Mouse (Mus musculus) layer of hippocampus, postnatal 14 days (tissue): ENCODE measurements around the gene Nucks1. TPM values are rescaled to one million over a fixed set of nuclear protein-coding genes. Genes with fewer than 3 reads are reported as not detected.

Experiments
- total RNA-seq, 2 experiments: library from RNA; stranded (reverse); gene quantifications; 2 replicates each; pipeline ENCODE4 v1.2.3; 2021

Gene Nucks1
- total RNA-seq, 2 experiments from 2014 or later: 154 to 165 TPM

Other genes with a start within 250 kb of the Nucks1 start
- gene Rab7b, start 221.8 kb upstream of the Nucks1 start, total RNA-seq: 1 to 10 TPM; 3.8 to 4.1 TPM
- under 1 TPM; 0.26 to 0.30 TPM for gene Slc26a9, start 166.5 kb upstream of the Nucks1 start, total RNA-seq
- 1 to 10 TPM in 1 of 2 experiments, under 1 TPM in 1; 0.67 to 1.1 TPM for gene Pm20d1, start 113.2 kb upstream of the Nucks1 start, total RNA-seq
- gene Slc41a1, start 83.0 kb upstream of the Nucks1 start, total RNA-seq: 10 to 100 TPM; 69.0 to 70.9 TPM
- 1 to 10 TPM; 7.7 to 9.4 TPM for gene Rab29, start 43.3 kb upstream of the Nucks1 start, total RNA-seq
- 1 to 10 TPM; 2.0 to 2.6 TPM for gene Slc45a3, start 52.4 kb downstream of the Nucks1 start, total RNA-seq
- 10 to 100 TPM; 59.1 to 60.4 TPM for gene Elk4, start 97.1 kb downstream of the Nucks1 start, total RNA-seq
- gene Mfsd4a, start 157.5 kb downstream of the Nucks1 start, total RNA-seq: 10 to 100 TPM; 42.8 to 50.7 TPM
- 10 to 100 TPM; 21.2 to 21.9 TPM for gene Cdk18, start 229.2 kb downstream of the Nucks1 start, total RNA-seq